Mouse (Mus musculus): ENCODE measurements around the gene Mab21l2. TPM values are rescaled to one million over a fixed set of nuclear protein-coding genes. Genes with fewer than 3 reads are reported as not detected.

Mab21l2 gene
- total RNA-seq, 2 experiments from 2014 or later: 0.19 TPM; not detected in 1

GRCm38 (mm10) chr3:86541074-86541614 is 7.3 kb downstream of the Mab21l2 start:
- DNase-seq (ENCODE audit: low spot score in 2 of 2): no peak

GRCm38 (mm10) chr3:86539555-86540168 is 8.8 kb downstream of the Mab21l2 start:
- no peak for DNase-seq (ENCODE audit: low spot score in 2 of 2)

- no peak for DNase-seq (ENCODE audit: low spot score in 2 of 2)
These were observed 9.5 kb downstream of the Mab21l2 start for GRCm38 (mm10) chr3:86538645-86539554.

- DNase-seq (ENCODE audit: low spot score in 2 of 2): no peak
These were observed 11.7 kb downstream of the Mab21l2 start for GRCm38 (mm10) chr3:86536751-86537150.

GRCm38 (mm10) chr3:86531531-86532269 is 16.7 kb downstream of the Mab21l2 start:
- no peak for DNase-seq (ENCODE audit: low spot score in 2 of 2)

GRCm38 (mm10) chr3:86522880-86523505 is 25.4 kb downstream of the Mab21l2 start:
- no peak for DNase-seq (ENCODE audit: low spot score in 2 of 2)

- no peak for DNase-seq (ENCODE audit: low spot score in 2 of 2)
These were observed 29.8 kb downstream of the Mab21l2 start for GRCm38 (mm10) chr3:86518506-86519109.

GRCm38 (mm10) chr3:86500586-86500985 is 47.8 kb downstream of the Mab21l2 start:
- no peak for DNase-seq (ENCODE audit: low spot score in 2 of 2)

All from layer of hippocampus, postnatal 14 days (tissue).